Mouse (Mus musculus) hindlimb bud, embryonic 11.5 days (tissue): Measurements from ENCODE around the gene Syt10.
"Not testable (repeated sequence)": the region's sequence is repeated elsewhere in the genome, so short reads cannot be mapped to it uniquely, and the experiment has no call there.

Experiments used
- DNase-seq: peaks from one replicate; pipeline ENCODE4 v3.0.0-alpha.2; 2012; ENCODE audit warnings: low read depth, low spot score; ENCODE audit errors: extremely low spot score

The Syt10 gene

DNA sequence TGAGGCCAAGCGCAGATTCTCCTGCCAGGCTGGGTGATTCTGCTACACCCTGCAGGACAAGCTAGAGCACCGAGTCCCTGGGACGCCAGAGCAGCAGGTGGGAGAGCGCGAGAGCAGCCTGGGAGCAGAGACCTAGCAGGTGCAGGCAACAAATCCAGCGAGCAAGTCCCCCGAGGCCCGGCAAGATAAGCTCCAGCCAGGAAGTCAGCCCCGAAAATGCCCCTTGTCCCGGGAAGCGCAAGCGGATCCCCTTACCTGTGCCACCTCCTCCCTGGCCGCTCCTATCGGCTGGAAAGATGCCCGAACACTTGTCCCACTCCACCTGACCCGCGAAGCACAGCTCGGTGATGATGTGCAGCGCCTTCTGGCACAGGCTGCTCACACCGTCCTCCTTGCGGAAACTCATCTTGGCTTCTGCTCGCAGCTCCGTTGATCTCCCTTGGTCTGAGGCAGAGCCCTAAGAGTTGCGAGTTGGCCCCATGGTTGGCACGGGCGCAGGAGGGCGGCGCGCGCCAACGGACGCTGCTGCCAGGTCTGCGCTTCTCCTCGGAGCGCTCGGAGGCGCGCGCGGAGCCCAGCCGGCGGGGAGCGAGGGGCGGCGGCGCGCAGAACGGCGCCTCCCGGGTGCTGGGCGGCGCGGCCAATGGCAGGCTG lies at the start of gene Syt10:
Syt10 (minus strand) TSS at position 497 of the 654 bp plus-strand sequence.
- no peak for DNase-seq

DNA sequence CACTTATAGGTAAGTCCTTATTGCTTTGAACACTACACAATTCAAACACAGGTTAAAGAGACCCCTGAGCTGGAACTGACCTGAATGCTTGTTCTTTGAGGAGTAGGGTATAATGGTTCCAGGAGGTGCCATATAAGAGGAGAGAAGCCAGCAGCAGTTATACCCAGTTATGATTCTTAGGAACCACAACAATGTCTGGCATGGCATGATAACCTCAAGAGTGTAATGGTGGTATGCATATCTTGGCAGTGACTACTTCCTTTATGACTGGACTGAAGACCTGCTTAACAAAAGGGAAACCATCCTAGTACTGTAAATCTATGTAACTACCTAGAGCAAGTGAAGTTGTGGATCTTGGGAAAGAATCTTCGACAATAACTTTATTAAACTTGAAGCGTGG lies 42.1 kb upstream of the Syt10 start:
- no peak for DNase-seq

DNA sequence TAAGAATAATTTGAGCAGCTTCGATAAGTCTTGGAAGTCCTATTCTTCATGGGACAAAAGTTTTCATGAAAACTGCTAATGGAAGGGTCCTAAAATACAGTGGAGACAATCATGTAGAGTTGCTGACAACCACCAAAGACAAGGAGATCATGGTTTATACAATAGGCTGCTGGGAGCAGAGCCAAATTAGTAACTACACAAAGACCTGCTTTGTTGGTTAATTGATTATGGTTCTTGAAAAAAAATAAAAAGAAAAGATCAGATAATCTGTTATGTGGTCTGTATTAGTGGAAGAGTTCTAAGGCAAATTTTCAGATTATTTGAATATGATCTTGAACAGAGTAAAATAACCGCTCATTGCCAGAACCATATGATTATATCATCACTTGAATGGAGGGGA lies 37.3 kb upstream of the Syt10 start:
- no peak for DNase-seq

DNA sequence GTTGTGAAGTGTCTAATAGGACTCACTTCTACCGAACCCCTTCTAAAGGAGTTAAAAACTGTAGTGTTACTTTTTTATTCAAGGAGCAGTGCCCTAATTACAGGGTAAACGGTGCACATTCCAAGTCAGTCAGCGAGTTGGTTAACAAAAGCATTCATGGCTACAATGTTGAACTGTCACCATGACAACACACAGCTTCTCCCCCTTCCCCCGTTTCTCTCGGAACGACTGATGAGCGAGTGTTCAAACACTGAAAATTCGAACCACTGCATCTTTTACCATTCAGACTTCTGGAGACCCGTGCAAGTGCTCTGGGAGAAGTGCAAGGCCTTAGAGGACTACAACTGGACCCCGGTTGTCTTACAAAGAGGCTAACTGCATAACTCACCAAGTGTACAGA lies 25.6 kb downstream of the Syt10 start:
- DNase-seq, result no peak

DNA sequence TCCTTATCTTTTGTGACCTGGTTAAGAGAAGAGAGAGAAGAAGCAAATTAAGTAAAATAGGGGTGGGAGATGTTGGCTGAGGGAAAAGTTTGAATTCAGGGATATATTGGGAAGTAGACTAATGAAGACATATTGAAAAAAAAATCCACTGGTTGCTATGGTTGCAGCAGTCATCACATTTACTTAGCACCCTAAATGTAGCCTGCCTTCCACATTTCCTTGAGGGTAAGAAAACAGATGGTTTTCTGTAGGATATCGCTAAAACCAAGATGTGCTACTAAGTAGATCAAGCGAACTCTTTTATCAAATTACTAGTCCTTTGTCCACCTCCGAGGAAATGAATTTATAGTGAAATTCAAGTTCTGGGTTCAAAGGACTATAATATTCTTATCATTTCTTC lies 37.2 kb downstream of the Syt10 start:
- DNase-seq, result no peak

DNA sequence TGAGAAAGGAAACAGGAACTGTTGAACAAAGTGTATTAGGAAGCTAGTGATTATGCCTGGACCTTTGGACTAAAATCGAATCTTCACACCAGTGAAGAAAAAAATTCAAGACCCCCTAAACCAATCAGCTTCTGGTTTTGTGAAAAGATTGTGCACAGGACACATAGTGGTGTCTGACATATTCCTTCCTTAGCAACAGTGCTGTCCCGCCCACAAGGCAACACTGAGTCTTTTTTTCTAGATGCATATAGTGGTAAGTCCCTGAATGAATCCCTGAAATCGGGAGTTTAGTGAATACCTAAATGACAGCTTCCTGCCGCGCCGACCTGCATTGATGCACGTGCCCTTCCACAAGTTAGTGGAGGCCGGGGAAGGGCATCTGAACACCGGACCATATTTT lies 61.7 kb downstream of the Syt10 start:
- DNase-seq, result no peak

DNA sequence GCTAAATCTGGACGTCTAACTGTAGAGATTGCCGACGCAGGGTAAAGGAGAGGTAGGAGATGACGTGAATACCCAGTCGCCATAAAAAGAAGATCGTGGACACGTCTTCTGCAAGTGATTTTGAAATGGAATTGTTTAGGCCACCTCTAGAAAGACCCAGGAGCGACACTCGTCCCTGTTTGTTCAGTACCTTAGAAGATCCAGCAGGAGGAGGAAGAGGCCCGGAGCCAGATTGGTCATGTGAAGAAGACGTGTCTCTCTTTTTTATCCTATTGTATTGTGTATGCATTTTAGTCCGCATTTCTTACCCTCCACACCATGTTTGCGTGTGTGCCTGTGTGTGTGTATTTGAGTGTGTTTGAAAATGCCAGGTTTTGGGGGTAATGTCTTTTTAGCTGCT lies 75.6 kb downstream of the Syt10 start:
- DNase-seq, result not testable (repeated sequence)

DNA sequence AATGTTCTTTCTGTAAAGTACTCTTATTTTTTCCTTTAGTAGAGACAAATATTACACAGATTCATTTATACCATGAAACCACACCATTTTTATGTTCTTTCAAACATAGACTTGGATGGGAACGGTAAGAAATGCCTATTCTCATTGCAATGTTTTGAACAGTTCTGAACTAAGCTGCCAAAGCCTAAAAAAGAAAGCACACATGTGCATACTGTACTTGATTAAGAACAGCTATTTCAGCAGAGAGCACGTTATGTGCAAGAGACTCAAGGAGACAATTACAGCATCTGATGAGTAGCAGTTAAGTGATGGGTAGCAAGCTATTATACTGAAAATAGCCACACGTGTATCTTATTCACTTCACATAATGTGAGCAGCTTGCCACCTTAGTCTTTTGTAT lies 108.0 kb downstream of the Syt10 start:
- no peak for DNase-seq
